Comparison of ENCODE assay signal across 34 mouse cellular contexts in the genomic region with DNA sequence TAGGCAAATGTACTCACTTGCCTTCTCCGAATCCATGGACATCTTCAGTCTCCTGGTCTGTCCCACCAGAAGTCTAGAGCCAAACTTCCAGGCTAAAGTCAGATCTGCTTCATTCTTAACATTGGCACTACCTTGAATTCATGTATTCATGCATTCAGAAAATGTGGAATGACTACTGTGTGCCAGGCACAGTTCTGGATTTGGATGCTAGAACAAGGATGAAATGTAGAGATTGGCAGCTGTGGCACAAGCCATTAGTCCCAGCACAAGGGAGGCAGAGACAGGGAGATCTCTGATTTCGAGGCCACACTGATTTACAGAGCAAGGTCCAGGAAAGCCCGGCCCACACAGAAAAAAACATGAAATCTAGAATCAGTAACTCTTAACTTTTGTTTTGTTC.
"Had no signal": no experiment of that assay in that cellular context is flagged by ENCODE, and none has a peak within 500 bp of the region (broad histone marks: within the 10 kb centered on the region; RNA-seq: fewer than 3 reads in every experiment).

No protein-coding gene starts in this region.

- H3K27me3 ChIP-seq: heart, embryonic 12.5 days; heart, embryonic 13.5 days; heart, embryonic 15.5 days; hindbrain, embryonic 12.5 days; hindbrain, embryonic 13.5 days; hindbrain, embryonic 15.5 days; intestine, embryonic 15.5 days; kidney, embryonic 15.5 days had no signal

- H3K9me3 ChIP-seq: heart, embryonic 12.5 days; heart, embryonic 13.5 days; heart, embryonic 15.5 days; hindbrain, embryonic 10.5 days; hindbrain, embryonic 12.5 days; hindbrain, embryonic 13.5 days; hindbrain, embryonic 15.5 days; intestine, embryonic 15.5 days; kidney, embryonic 15.5 days had no signal

- H3K4me2 ChIP-seq: heart, embryonic 12.5 days; heart, embryonic 13.5 days; heart, embryonic 15.5 days; hindbrain, embryonic 12.5 days; hindbrain, embryonic 13.5 days; hindbrain, embryonic 14.5 days; hindbrain, embryonic 15.5 days; intestine, embryonic 15.5 days; kidney, embryonic 15.5 days had no signal

- H3K27ac ChIP-seq: heart, embryonic 13.5 days; heart, embryonic 15.5 days; hindbrain, embryonic 10.5 days; hindbrain, embryonic 12.5 days; hindbrain, embryonic 13.5 days; hindbrain, embryonic 14.5 days; hindbrain, embryonic 15.5 days; hindbrain, postnatal 0 days; intestine, embryonic 15.5 days; kidney, embryonic 15.5 days; kidney, postnatal 0 days; layer of hippocampus, adult 2 months; left cerebral cortex, adult 2 months had no signal

- H3K4me3 ChIP-seq: heart, embryonic 12.5 days; heart, embryonic 13.5 days; heart, embryonic 15.5 days; hindbrain, embryonic 10.5 days; hindbrain, embryonic 12.5 days; hindbrain, embryonic 13.5 days; hindbrain, embryonic 15.5 days; intestine, embryonic 15.5 days; kidney, embryonic 15.5 days; layer of hippocampus, adult 2 months; left cerebral cortex, adult 2 months had no signal

- H3K9ac ChIP-seq: heart, embryonic 12.5 days; heart, embryonic 13.5 days; heart, embryonic 15.5 days; hindbrain, embryonic 12.5 days; hindbrain, embryonic 13.5 days; hindbrain, embryonic 14.5 days; hindbrain, embryonic 15.5 days; intestine, embryonic 15.5 days; kidney, embryonic 15.5 days had no signal

- ATAC-seq: hindbrain, embryonic 16.5 days; hindbrain, postnatal 0 days; inflammation-experienced regulatory T-cells, adult 6 months; intestine, embryonic 15.5 days; intestine, embryonic 16.5 days; intestine, postnatal 0 days had no signal

- H3K4me1 ChIP-seq: intestine, embryonic 15.5 days had no signal

- H3K36me3 ChIP-seq: heart, embryonic 15.5 days; hindbrain, embryonic 12.5 days; hindbrain, embryonic 15.5 days; intestine, embryonic 15.5 days; kidney, embryonic 15.5 days had no signal

- DNase-seq: heart, postnatal 10 days; heart, postnatal 14 days; heart, postnatal 36 days; heart, postnatal 4 days; kidney, adult 11 months; kidney, adult 18-20 months; kidney, adult 2 months; kidney, adult 8-10 months; kidney, adult 9 months; kidney, postnatal 10 days; kidney, postnatal 14 days; kidney, postnatal 25 days; kidney, postnatal 36 days; kidney, postnatal 4 days; layer of hippocampus, adult 9-11 months; layer of hippocampus, postnatal 36 days had no signal
